Mouse (Mus musculus) hindbrain, postnatal 0 days (tissue): ENCODE results near the gene Arhgap35. TPM values are rescaled to one million over a fixed set of nuclear protein-coding genes. Genes with fewer than 3 reads are reported as not detected.
"Not testable (repeated sequence)": the region's sequence is repeated elsewhere in the genome, so short reads cannot be mapped to it uniquely, and the experiment has no call there.

Experiments
- ATAC-seq: fragments of 200-750 bp; cut with Nextera tagmentation; 2 replicates; pipeline ENCODE4 v1.8.0; 2017; ENCODE audit warnings: mild to moderate bottlenecking, moderate TSS enrichment, moderate library complexity
- DNase-seq: peaks from one replicate; pipeline ENCODE4 v3.0.0-alpha.2; 2015; ENCODE audit warnings: low spot score
- H3K27ac ChIP-seq: fragments of 300-500 bp; sonication (generic); 2 replicates; pipeline ENCODE4 v1.5.1; 2014; ENCODE audit warnings: mild to moderate bottlenecking
- H3K27me3 ChIP-seq: fragments of 300-500 bp; sonication (generic); 2 replicates; pipeline ENCODE4 v1.6.1; 2014; ENCODE audit warnings: low read length, mixed read lengths; ENCODE audit not compliant: insufficient read depth
- H3K36me3 ChIP-seq: fragments of 300-500 bp; sonication (generic); 2 replicates; pipeline ENCODE4 v1.6.1; 2014; ENCODE audit warnings: low read length, mixed read lengths; ENCODE audit not compliant: insufficient read depth
- H3K4me1 ChIP-seq: fragments of 300-500 bp; sonication (generic); 2 replicates; pipeline ENCODE4 v1.6.1; 2014; ENCODE audit warnings: antibody characterized with exemption, low read length, mixed read lengths; ENCODE audit not compliant: insufficient read depth
- H3K4me2 ChIP-seq: fragments of 300-500 bp; sonication (generic); 2 replicates; pipeline ENCODE4 v1.6.1; 2014; ENCODE audit warnings: low read depth, mild to moderate bottlenecking, low read length, moderate library complexity, mixed read lengths
- H3K4me3 ChIP-seq: fragments of 300-500 bp; sonication (generic); 2 replicates; pipeline ENCODE4 v1.5.1; 2014; ENCODE audit warnings: low read length
- H3K9ac ChIP-seq: fragments of 300-500 bp; sonication (generic); replicated peaks from 2 replicates; pipeline ENCODE4 v1.6.1; 2014; ENCODE audit warnings: mild to moderate bottlenecking, low read length, moderate library complexity, mixed read lengths
- H3K9me3 ChIP-seq: fragments of 300-500 bp; sonication (generic); 2 replicates; pipeline ENCODE4 v1.6.1; 2016; ENCODE audit warnings: low read length, mixed read lengths
- CTCF ChIP-seq: IDR thresholded peaks from 2 replicates; pipeline ENCODE4 v1.5.1; 2016; ENCODE audit warnings: antibody characterized with exemption, control low read depth, low read depth
- WGBS: fragments of 180-500 bp; shearing (Covaris S2); extraction: QIAGEN DNeasy Blood & Tissue Kit; methylation state at CpG from one replicate; pipeline ENCODE4 v1.1.7; 2014; 5-methylcytosine and 5-hydroxymethylcytosine counted together
- polyA plus RNA-seq: library from polyadenylated mRNA; unstranded; fragments of >200 nt; fragmentation: Nextera tagmentation; extraction: Ambion mirVana; gene quantifications from 2 replicates; pipeline ENCODE4 v1.2.1, GENCODE M21; 2015
- total RNA-seq: library from RNA; depleted of rRNA; stranded (reverse); fragments of >200 nt; gene quantifications from 2 replicates; pipeline ENCODE4 v1.2.3, GENCODE M21; 2014; rRNA removed

The Arhgap35 gene
- total RNA-seq (131 and 146 TPM in 2 replicates), polyA plus RNA-seq (21.2 and 24.8 TPM in 2 replicates)

GRCm38 (mm10) chr7:16614888-16615715 lies at the start of gene Arhgap35:
Arhgap35 (minus strand) TSS chr7:16614993.
- 1% methylated on average over 62 of the region's 78 CpGs for WGBS
- no peaks in the 10 kb centered on the region for H3K27me3 ChIP-seq
- peak within 1 kb of the TSS; percentile 98 for H3K9ac ChIP-seq
- DNase-seq (peak; percentile 100), ATAC-seq (peak; percentile 99)
- no peaks in the 10 kb centered on the region for H3K9me3 ChIP-seq
- H3K27ac ChIP-seq = peak within 1 kb of the TSS; percentile 99
- H3K4me2 ChIP-seq = peak within 1 kb of the TSS; percentile 90
- no peak for TF ChIP-seq CTCF
- peaks cover 27% of the 10 kb centered on the region for H3K4me1 ChIP-seq
- H3K36me3 ChIP-seq = no peaks in the 10 kb centered on the region
- H3K4me3 ChIP-seq = peak within 1 kb of the TSS; percentile 86

- Histone ChIP-seq H3K27me3 (no peaks in the 10 kb centered on the region), H3K4me1 (no peaks in the 10 kb centered on the region; the same call in 1 of the 2 replicates), H3K9me3 (no peaks in the 10 kb centered on the region), H3K27ac (no peak overlapping the region), H3K4me2 (no peak overlapping the region), H3K9ac (no peak overlapping the region), H3K36me3 (no peaks in the 10 kb centered on the region), H3K4me3 (no peak overlapping the region)
- no peak for TF ChIP-seq CTCF
- DNase-seq = no peak
- 62% methylated on average over 12 of the region's 12 CpGs for WGBS
- no peak for ATAC-seq
Measured at GRCm38 (mm10) chr7:16644260-16644659, 29.5 kb upstream of the Arhgap35 start.

- not testable (repeated sequence) for DNase-seq, ATAC-seq
- WGBS = 45% methylated on average over 3 of the region's 4 CpGs
Measured at GRCm38 (mm10) chr7:16643106-16643505, 28.3 kb upstream of the Arhgap35 start.

GRCm38 (mm10) chr7:16639028-16639427 lies 24.2 kb upstream of the Arhgap35 start:
- H3K27ac ChIP-seq = no peak overlapping the region
- no peaks in the 10 kb centered on the region for H3K27me3 ChIP-seq
- ATAC-seq (peak; percentile 69), DNase-seq (peak; percentile 88)
- 26% methylated on average over 3 of the region's 3 CpGs for WGBS
- no peak overlapping the region for H3K4me3 ChIP-seq
- H3K9ac ChIP-seq = no peak overlapping the region
- H3K36me3 ChIP-seq = no peaks in the 10 kb centered on the region
- no peak for TF ChIP-seq CTCF
- H3K9me3 ChIP-seq = no peaks in the 10 kb centered on the region
- H3K4me2 ChIP-seq = no peak overlapping the region
- no peaks in the 10 kb centered on the region for H3K4me1 ChIP-seq

More at GRCm38 (mm10) chr7:16643106-16643505, 28.3 kb upstream of the Arhgap35 start:
- H3K36me3 ChIP-seq, H3K4me2 ChIP-seq, H3K27ac ChIP-seq, H3K9ac ChIP-seq, H3K4me1 ChIP-seq, H3K4me3 ChIP-seq, H3K9me3 ChIP-seq, H3K27me3 ChIP-seq: not testable (repeated sequence)

- Histone ChIP-seq H3K4me1 (no peaks in the 10 kb centered on the region), H3K27me3 (no peaks in the 10 kb centered on the region), H3K4me2 (no peak overlapping the region), H3K9ac (no peak overlapping the region), H3K27ac (no peak overlapping the region), H3K36me3 (no peaks in the 10 kb centered on the region), H3K9me3 (no peaks in the 10 kb centered on the region), H3K4me3 (no peak overlapping the region)
- ATAC-seq = no peak
- 58% methylated on average over 3 of the region's 3 CpGs for WGBS
- TF ChIP-seq CTCF = no peak
- DNase-seq = no peak
Measured at GRCm38 (mm10) chr7:16635116-16635515, 20.3 kb upstream of the Arhgap35 start.

- H3K4me3 ChIP-seq, DNase-seq, H3K9ac ChIP-seq, H3K27ac ChIP-seq, H3K9me3 ChIP-seq, H3K36me3 ChIP-seq, H3K27me3 ChIP-seq, H3K4me1 ChIP-seq, H3K4me2 ChIP-seq: not testable (repeated sequence)
- ATAC-seq = 0 out of 2 replicates have a peak, but pooled peaks have one; percentile 13
- 11% methylated on average over 10 of the region's 10 CpGs for WGBS
Measured at GRCm38 (mm10) chr7:16633913-16634312, 19.1 kb upstream of the Arhgap35 start.

GRCm38 (mm10) chr7:16631932-16632331 lies 17.1 kb upstream of the Arhgap35 start:
- no peak for TF ChIP-seq CTCF
- Histone ChIP-seq H3K36me3 (no peaks in the 10 kb centered on the region), H3K9ac (no peak overlapping the region), H3K27ac (no peak overlapping the region), H3K4me2 (no peak overlapping the region), H3K4me1 (no peaks in the 10 kb centered on the region), H3K9me3 (no peaks in the 10 kb centered on the region), H3K4me3 (no peak overlapping the region), H3K27me3 (no peaks in the 10 kb centered on the region)
- 70% methylated on average over 4 of the region's 4 CpGs for WGBS
- DNase-seq = no peak
- no peak for ATAC-seq
